Mouse (Mus musculus) left cerebral cortex, postnatal 4 days (tissue): ENCODE measurements around the gene Olfr1200. TPM values are rescaled to one million over a fixed set of nuclear protein-coding genes. Genes with fewer than 3 reads are reported as not detected.

Experiments
- DNase-seq: peaks from one replicate; pipeline ENCODE4 v3.0.0-alpha.2; 2022
- intact Hi-C: fragments of 180-260 bp; cut with DNase I; formaldehyde crosslinking; loops from one replicate; pipeline ENCODE4 v1.15.1; 2025
- total RNA-seq, 2 experiments: library from RNA; stranded (reverse); gene quantifications; 2 replicates each; pipeline ENCODE4 v1.2.3; 2021

Gene Olfr1200
- not detected for total RNA-seq

- no peak for DNase-seq
- intact Hi-C loops: no loop called here
These were observed at the start of gene Olfr1200 for GRCm38 (mm10) chr2:88770388-88770787. Olfr1200 (minus strand) TSS chr2:88770488.

- intact Hi-C loops: no loop called here
- DNase-seq: no peak
These were observed 43.9 kb upstream of the Olfr1200 start, which contains the start of gene Olfr1202 for GRCm38 (mm10) chr2:88814196-88814595. Olfr1202 (plus strand) TSS chr2:88814496.

GRCm38 (mm10) chr2:88792736-88793135 is 22.4 kb upstream of the Olfr1200 start, which contains the start of gene Olfr1201:
Olfr1201 (plus strand) TSS chr2:88793036.
- intact Hi-C loops: no loop called here
- DNase-seq: no peak

- intact Hi-C loops: no loop called here
These were observed 9.9 kb downstream of the Olfr1200 start, which contains the start of gene Olfr1199 for GRCm38 (mm10) chr2:88760369-88760768. Olfr1199 (minus strand) TSS chr2:88760469.

GRCm38 (mm10) chr2:88751270-88751669 is 19.0 kb downstream of the Olfr1200 start, which contains the start of gene Olfr1198:
Olfr1198 (minus strand) TSS chr2:88751370.
- DNase-seq: no peak
- intact Hi-C loops: no loop called here

More at GRCm38 (mm10) chr2:88760369-88760768, 9.9 kb downstream of the Olfr1200 start, which contains the start of gene Olfr1199:
- DNase-seq: no peak

GRCm38 (mm10) chr2:88743379-88743778 is 26.9 kb downstream of the Olfr1200 start:
- intact Hi-C loops: no loop called here
- no peak for DNase-seq

- intact Hi-C loops: no loop called here
These were observed 38.0 kb downstream of the Olfr1200 start, which contains the start of gene Olfr1197 for GRCm38 (mm10) chr2:88732266-88732665. Olfr1197 (minus strand) TSS chr2:88732366.

More at GRCm38 (mm10) chr2:88732266-88732665, 38.0 kb downstream of the Olfr1200 start, which contains the start of gene Olfr1197:
- no peak for DNase-seq

Other genes starting within 250 kb of the Olfr1200 start
- gene Olfr1188, start 213.6 kb downstream of the Olfr1200 start, total RNA-seq: not detected
- not detected for gene Olfr1189, start 184.0 kb downstream of the Olfr1200 start, total RNA-seq
- gene Olfr1191-ps1, start 129.9 kb downstream of the Olfr1200 start, total RNA-seq: under 1 TPM in 1 of 2 experiments, not detected in 1; 0.10 TPM
- not detected for gene Olfr1192-ps1, start 122.0 kb downstream of the Olfr1200 start, total RNA-seq
- gene Olfr1193, start 94.9 kb downstream of the Olfr1200 start, total RNA-seq: not detected
- gene Olfr1195, start 81.3 kb downstream of the Olfr1200 start, total RNA-seq: not detected
- gene Olfr1196, start 65.9 kb downstream of the Olfr1200 start, total RNA-seq: not detected
- gene Olfr1197, start 38.1 kb downstream of the Olfr1200 start, total RNA-seq: not detected
- gene Olfr1198, start 19.1 kb downstream of the Olfr1200 start, total RNA-seq: not detected
- gene Olfr1199, start 10.0 kb downstream of the Olfr1200 start, total RNA-seq: not detected
- gene Olfr1201, start 22.5 kb upstream of the Olfr1200 start, total RNA-seq: not detected
- gene Olfr1202, start 44.0 kb upstream of the Olfr1200 start, total RNA-seq: not detected
- not detected for gene Olfr1205, start 59.2 kb upstream of the Olfr1200 start, total RNA-seq
- not detected for gene Olfr1204, start 78.8 kb upstream of the Olfr1200 start, total RNA-seq
- not detected for gene Olfr1206, start 92.7 kb upstream of the Olfr1200 start, total RNA-seq
- gene Olfr1208, start 131.8 kb upstream of the Olfr1200 start, total RNA-seq: not detected
- not detected for gene Olfr1209, start 144.7 kb upstream of the Olfr1200 start, total RNA-seq
- not detected for gene Olfr1211, start 167.6 kb upstream of the Olfr1200 start, total RNA-seq
- not detected for gene Olfr1212, start 183.5 kb upstream of the Olfr1200 start, total RNA-seq
- not detected for gene Gm13762, start 209.8 kb upstream of the Olfr1200 start, total RNA-seq
- not detected for gene Olfr1214, start 222.2 kb upstream of the Olfr1200 start, total RNA-seq
- not detected for gene Olfr1215, start 236.5 kb upstream of the Olfr1200 start, total RNA-seq
- gene Olfr1216, start 247.9 kb upstream of the Olfr1200 start, total RNA-seq: not detected